Mouse (Mus musculus) cerebellum, postnatal 36 days (tissue): ENCODE measurements around the gene Defa23.
"Not testable (repeated sequence)": the region's sequence is repeated elsewhere in the genome, so short reads cannot be mapped to it uniquely, and the experiment has no call there.

Source experiments
- DNase-seq, 2 experiments: peaks; one replicate each; pipeline ENCODE4 v3.0.0; 2021 to 2022; ENCODE audit warnings: mixed read lengths in 2 of 2

Defa23 gene

GRCm38 (mm10) chr8:21054747-21055146 lies at the start of gene Defa23:
TSS of gene Defa23 (plus strand) at chr8:21055047.
- not testable (repeated sequence) for DNase-seq

- no peak for DNase-seq
Measured at GRCm38 (mm10) chr8:21006801-21007200, 48.0 kb upstream of the Defa23 start.

GRCm38 (mm10) chr8:21008578-21008977 lies 46.3 kb upstream of the Defa23 start:
- DNase-seq: not testable (repeated sequence)

- not testable (repeated sequence) for DNase-seq
Measured at GRCm38 (mm10) chr8:21010548-21010947, 44.3 kb upstream of the Defa23 start.

GRCm38 (mm10) chr8:21025245-21025644 lies 29.6 kb upstream of the Defa23 start, which contains the start of gene Defa21:
TSS of gene Defa21 (plus strand) at chr8:21025545.
- not testable (repeated sequence) for DNase-seq

GRCm38 (mm10) chr8:21064738-21065137 lies 9.9 kb downstream of the Defa23 start, which contains the start of gene Defa35:
TSS of gene Defa35 (plus strand) at chr8:21065038.
- not testable (repeated sequence) for DNase-seq

- not testable (repeated sequence) for DNase-seq
Measured at GRCm38 (mm10) chr8:21084142-21084541, 29.3 kb downstream of the Defa23 start, which contains the start of gene Defa25. TSS of gene Defa25 (plus strand) at chr8:21084442.

GRCm38 (mm10) chr8:21093106-21093505 lies 38.3 kb downstream of the Defa23 start:
- DNase-seq: peak in 1 of 2 experiments; percentile 1

GRCm38 (mm10) chr8:21095950-21096349 lies 41.1 kb downstream of the Defa23 start, which contains the start of gene Gm14851:
TSS of gene Gm14851 (minus strand) at chr8:21096050.
- not testable (repeated sequence) for DNase-seq
